Mouse (Mus musculus): ENCODE measurements around the gene Rhot2. TPM values are rescaled to one million over a fixed set of nuclear protein-coding genes. Genes with fewer than 3 reads are reported as not detected.

The Rhot2 gene
- polyA plus RNA-seq, 1 experiment from 2014 or later: 7.1 TPM

DNA sequence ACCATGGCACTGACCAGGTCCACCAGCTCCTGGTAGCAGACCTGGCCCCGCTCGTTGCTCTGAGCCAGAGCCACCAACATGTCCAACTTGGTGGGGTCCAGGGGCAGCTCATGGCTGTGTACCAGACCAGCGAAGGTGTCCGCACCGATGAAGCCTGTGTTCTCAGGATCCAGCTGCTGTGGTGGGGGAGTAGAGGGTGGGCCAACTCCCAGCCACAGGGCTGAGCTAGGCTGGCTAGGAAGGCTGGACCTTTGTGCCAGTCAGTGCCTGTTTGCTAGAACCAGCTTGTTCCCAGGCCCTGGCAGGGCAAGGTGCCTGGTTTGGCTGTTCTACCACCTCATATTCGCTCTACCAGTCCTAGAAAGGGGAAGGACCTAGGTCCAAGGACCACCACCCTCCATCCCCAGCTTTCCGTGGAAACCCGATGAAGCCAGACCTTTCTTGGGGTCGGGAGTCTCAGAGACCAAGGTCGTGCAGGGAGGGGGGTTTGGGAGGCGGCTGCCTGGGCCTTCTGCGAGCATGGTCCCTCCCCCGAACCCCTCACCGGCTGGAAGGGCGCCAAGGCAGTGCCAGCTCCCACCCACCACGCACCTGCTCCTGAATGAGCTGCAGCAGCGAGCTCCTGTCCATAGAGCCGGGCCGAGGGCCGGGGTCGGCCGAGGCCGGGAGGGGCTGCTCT is 8.1 kb downstream of the Rhot2 start:
- Histone ChIP-seq H3K9me3 (replicated peaks; ENCODE audit: control insufficient read depth, low read length) (no peaks in the 10 kb centered on the region), H3K4me2 (ENCODE audit: low read depth, low read length) (peak overlapping the region; percentile 57), H3K4me1 (ENCODE audit: control insufficient read depth, insufficient read depth, low read length) (peaks cover 21% of the 10 kb centered on the region), H3K36me3 (replicated peaks; ENCODE audit: control insufficient read depth, insufficient read depth, low read depth, low read length) (peaks cover 16% of the 10 kb centered on the region), H3K9ac (replicated peaks; ENCODE audit: low read length) (peak overlapping the region; percentile 35), H3K27ac (replicated peaks; ENCODE audit: low read depth, low read length) (no peak overlapping the region), H3K4me3 (ENCODE audit: low read depth, low read length) (peak overlapping the region; percentile 17), H3K27me3 (ENCODE audit: control insufficient read depth, insufficient read depth, low read length) (no peaks in the 10 kb centered on the region)
- WGBS: 26% methylated on average over 22 of the region's 23 CpGs
- no peak for ATAC-seq (replicated peaks; ENCODE audit: insufficient number of reproducible peaks, low FRiP score, low TSS enrichment, low read depth)
- DNase-seq (ENCODE audit: low spot score): no peak

DNA sequence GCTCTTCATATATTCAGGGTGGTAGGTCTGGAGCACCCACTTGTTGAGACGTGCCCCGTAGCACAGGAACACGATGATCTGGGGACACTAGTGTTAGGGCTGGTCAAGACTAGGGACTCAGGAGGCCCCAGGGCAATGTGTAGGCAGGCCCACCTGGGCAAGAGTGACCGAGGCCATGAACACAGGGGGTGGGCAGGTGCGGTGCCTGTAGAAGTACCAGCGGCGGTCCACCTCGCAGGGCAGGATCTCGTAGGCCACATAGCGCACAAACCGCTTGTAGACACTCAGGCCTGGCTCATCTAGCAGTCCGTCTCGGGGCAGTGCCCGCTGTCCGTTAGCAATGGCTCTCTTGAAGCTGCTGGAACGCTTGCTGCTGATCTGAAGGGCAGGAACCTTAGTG is 8.8 kb downstream of the Rhot2 start:
- H3K36me3 ChIP-seq (replicated peaks; ENCODE audit: control insufficient read depth, insufficient read depth, low read depth, low read length): peaks cover 11% of the 10 kb centered on the region
- H3K9me3 ChIP-seq (replicated peaks; ENCODE audit: control insufficient read depth, low read length): no peaks in the 10 kb centered on the region
- no peaks in the 10 kb centered on the region for H3K27me3 ChIP-seq (ENCODE audit: control insufficient read depth, insufficient read depth, low read length)
- H3K9ac ChIP-seq (replicated peaks; ENCODE audit: low read length): no peak overlapping the region; the same call in 1 of the 2 replicates
- ATAC-seq (replicated peaks; ENCODE audit: insufficient number of reproducible peaks, low FRiP score, low TSS enrichment, low read depth) (no peak), DNase-seq (ENCODE audit: low spot score) (no peak)
- 91% methylated on average over 16 of the region's 16 CpGs for WGBS
- no peak overlapping the region for H3K4me3 ChIP-seq (ENCODE audit: low read depth, low read length)
- H3K4me2 ChIP-seq (ENCODE audit: low read depth, low read length): no peak overlapping the region
- peaks cover 25% of the 10 kb centered on the region for H3K4me1 ChIP-seq (ENCODE audit: control insufficient read depth, insufficient read depth, low read length)
- no peak overlapping the region for H3K27ac ChIP-seq (replicated peaks; ENCODE audit: low read depth, low read length)

DNA sequence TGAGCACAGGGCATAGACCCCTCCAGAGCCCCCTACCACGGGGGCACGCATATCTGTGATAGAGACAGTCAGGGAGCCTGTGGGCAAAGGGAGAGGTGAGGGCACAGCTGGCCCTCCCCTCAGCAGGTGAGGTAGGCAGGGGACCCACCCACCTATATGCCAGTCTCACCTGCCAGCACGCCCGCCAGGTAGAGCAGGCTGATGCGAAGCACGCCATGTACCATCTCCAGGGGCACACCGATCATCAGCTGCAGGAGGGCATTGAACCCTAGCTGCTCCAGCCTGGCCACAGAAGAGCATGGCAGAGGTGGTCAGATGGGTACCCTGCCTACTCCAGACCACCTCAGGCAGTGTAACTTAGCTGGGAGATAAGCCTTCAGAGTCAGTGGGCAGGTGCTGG is 9.3 kb downstream of the Rhot2 start:
- Histone ChIP-seq H3K4me2 (ENCODE audit: low read depth, low read length) (no peak overlapping the region), H3K36me3 (replicated peaks; ENCODE audit: control insufficient read depth, insufficient read depth, low read depth, low read length) (peaks cover 8% of the 10 kb centered on the region), H3K4me3 (ENCODE audit: low read depth, low read length) (no peak overlapping the region), H3K4me1 (ENCODE audit: control insufficient read depth, insufficient read depth, low read length) (peaks cover 25% of the 10 kb centered on the region), H3K27ac (replicated peaks; ENCODE audit: low read depth, low read length) (no peak overlapping the region), H3K27me3 (ENCODE audit: control insufficient read depth, insufficient read depth, low read length) (no peaks in the 10 kb centered on the region), H3K9me3 (replicated peaks; ENCODE audit: control insufficient read depth, low read length) (no peaks in the 10 kb centered on the region), H3K9ac (replicated peaks; ENCODE audit: low read length) (peak overlapping the region; percentile 9; the same call in 1 of the 2 replicates)
- ATAC-seq (replicated peaks; ENCODE audit: insufficient number of reproducible peaks, low FRiP score, low TSS enrichment, low read depth) (no peak), DNase-seq (ENCODE audit: low spot score) (no peak)
- WGBS: 94% methylated on average over 7 of the region's 7 CpGs

DNA sequence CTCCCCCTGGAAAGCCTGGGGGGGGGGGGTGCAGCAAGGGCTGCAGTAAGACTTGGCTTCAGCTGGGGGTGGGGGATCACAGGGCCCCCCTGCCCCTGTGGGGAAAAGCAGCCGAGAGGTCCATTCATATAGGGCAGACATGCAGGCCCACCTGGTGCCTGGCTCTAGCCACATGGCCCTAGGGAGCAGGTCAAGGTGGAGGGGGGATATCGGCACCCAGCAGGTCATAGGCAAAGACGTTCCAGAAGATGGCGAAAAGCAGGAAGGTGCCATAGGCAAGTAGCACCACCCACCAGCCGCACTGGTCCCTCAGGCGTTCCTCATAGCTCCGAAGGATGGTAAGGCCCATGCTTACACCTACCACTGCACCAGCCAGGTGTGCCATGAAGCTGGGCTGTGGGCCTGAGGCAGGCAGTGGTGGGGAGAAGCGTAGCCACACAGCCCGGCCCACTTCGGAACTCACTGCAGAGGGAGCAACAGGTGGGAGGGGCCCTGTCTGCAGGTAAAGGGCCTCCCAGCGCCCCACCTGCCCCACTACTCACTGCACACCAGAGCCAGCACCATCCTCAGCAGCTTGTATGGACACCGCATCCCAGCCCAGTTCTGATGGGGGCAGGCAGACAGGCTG is 9.9 kb downstream of the Rhot2 start:
- Histone ChIP-seq H3K4me2 (ENCODE audit: low read depth, low read length) (peak overlapping the region; percentile 75), H3K9me3 (replicated peaks; ENCODE audit: control insufficient read depth, low read length) (no peaks in the 10 kb centered on the region), H3K27me3 (ENCODE audit: control insufficient read depth, insufficient read depth, low read length) (no peaks in the 10 kb centered on the region), H3K4me3 (ENCODE audit: low read depth, low read length) (peak overlapping the region; percentile 89), H3K4me1 (ENCODE audit: control insufficient read depth, insufficient read depth, low read length) (peaks cover 28% of the 10 kb centered on the region), H3K27ac (replicated peaks; ENCODE audit: low read depth, low read length) (no peak overlapping the region), H3K36me3 (replicated peaks; ENCODE audit: control insufficient read depth, insufficient read depth, low read depth, low read length) (peaks cover 6% of the 10 kb centered on the region), H3K9ac (replicated peaks; ENCODE audit: low read length) (peak overlapping the region; percentile 87)
- DNase-seq (ENCODE audit: low spot score) (no peak), ATAC-seq (replicated peaks; ENCODE audit: insufficient number of reproducible peaks, low FRiP score, low TSS enrichment, low read depth) (no peak)
- 87% methylated on average over 11 of the region's 12 CpGs for WGBS

DNA sequence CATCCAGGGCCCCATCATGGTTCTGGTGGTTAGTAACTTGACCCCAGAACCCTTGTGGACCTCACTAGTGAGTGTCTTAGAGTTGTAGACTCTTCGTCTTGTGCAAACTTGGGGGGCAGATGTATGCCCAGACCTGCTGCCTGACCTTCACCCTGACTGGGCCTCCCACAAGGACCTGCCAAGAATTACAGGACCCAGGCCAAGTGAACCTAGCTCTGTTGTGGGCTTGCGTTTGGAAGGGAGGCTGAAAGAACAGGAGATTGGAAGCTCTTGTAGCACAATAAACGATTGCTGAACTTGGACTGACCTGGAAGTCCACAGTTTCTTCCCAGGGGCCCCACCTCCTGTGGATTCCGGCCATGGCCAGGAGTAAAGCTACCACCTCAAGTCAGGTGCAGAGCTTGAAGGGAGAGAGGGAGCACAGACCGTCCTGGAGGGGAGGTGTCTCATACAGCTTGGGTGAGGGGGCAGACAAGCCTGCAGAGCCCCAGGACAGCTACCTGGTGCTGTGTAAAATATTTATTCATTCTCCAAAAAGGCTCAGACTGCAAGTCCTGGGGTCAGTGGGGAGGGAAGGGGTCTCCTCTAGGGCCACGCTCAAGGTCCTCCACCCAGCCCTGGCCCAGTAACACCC is 10.6 kb downstream of the Rhot2 start:
- Histone ChIP-seq H3K27me3 (ENCODE audit: control insufficient read depth, insufficient read depth, low read length) (no peaks in the 10 kb centered on the region), H3K36me3 (replicated peaks; ENCODE audit: control insufficient read depth, insufficient read depth, low read depth, low read length) (peaks cover 4% of the 10 kb centered on the region), H3K4me1 (ENCODE audit: control insufficient read depth, insufficient read depth, low read length) (peaks cover 28% of the 10 kb centered on the region), H3K27ac (replicated peaks; ENCODE audit: low read depth, low read length) (peak overlapping the region; percentile 89; the same call in 1 of the 2 replicates), H3K4me3 (ENCODE audit: low read depth, low read length) (peak overlapping the region; percentile 89), H3K9ac (replicated peaks; ENCODE audit: low read length) (peak overlapping the region; percentile 87), H3K9me3 (replicated peaks; ENCODE audit: control insufficient read depth, low read length) (no peaks in the 10 kb centered on the region), H3K4me2 (ENCODE audit: low read depth, low read length) (peak overlapping the region; percentile 75)
- ATAC-seq (replicated peaks; ENCODE audit: insufficient number of reproducible peaks, low FRiP score, low TSS enrichment, low read depth): no peak
- WGBS: 50% methylated on average over 6 of the region's 6 CpGs
- no peak for DNase-seq (ENCODE audit: low spot score)

DNA sequence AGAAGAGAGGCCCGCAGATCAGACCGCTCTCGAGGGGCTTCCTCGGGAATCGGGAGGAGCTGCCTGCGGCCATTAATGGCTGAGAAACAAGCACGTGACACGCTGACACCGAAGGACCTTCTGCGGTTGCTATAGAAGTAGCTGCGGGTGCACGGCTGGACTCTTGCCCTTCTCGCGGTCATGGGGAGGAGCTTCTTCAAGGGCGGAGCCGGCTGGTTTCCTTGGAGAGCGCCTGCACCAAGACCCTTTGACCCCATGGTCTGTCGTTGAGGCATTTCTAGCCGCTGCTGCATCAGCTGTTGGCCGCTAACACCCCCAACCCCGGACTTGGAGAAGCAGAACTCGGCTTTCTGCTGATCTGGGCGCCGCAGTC is 11.4 kb downstream of the Rhot2 start, which contains the start of gene Stub1:
Gene Stub1 (minus strand): TSS at position 114 of the 373 bp plus-strand sequence.
- peaks cover 30% of the 10 kb centered on the region for H3K4me1 ChIP-seq (ENCODE audit: control insufficient read depth, insufficient read depth, low read length)
- H3K4me3 ChIP-seq (ENCODE audit: low read depth, low read length): peak within 1 kb of the TSS; percentile 89
- ATAC-seq (replicated peaks; ENCODE audit: insufficient number of reproducible peaks, low FRiP score, low TSS enrichment, low read depth) (no peak; the same call in 1 of the 2 replicates), DNase-seq (ENCODE audit: low spot score) (peak; percentile 87)
- no peaks in the 10 kb centered on the region for H3K9me3 ChIP-seq (replicated peaks; ENCODE audit: control insufficient read depth, low read length)
- H3K4me2 ChIP-seq (ENCODE audit: low read depth, low read length): peak within 1 kb of the TSS; percentile 75
- under 1% methylated on average over 24 of the region's 24 CpGs for WGBS
- H3K9ac ChIP-seq (replicated peaks; ENCODE audit: low read length): peak within 1 kb of the TSS; percentile 87
- no peaks in the 10 kb centered on the region for H3K27me3 ChIP-seq (ENCODE audit: control insufficient read depth, insufficient read depth, low read length)
- H3K36me3 ChIP-seq (replicated peaks; ENCODE audit: control insufficient read depth, insufficient read depth, low read depth, low read length): peaks cover 2% of the 10 kb centered on the region
- H3K27ac ChIP-seq (replicated peaks; ENCODE audit: low read depth, low read length): peak within 1 kb of the TSS; percentile 89

DNA sequence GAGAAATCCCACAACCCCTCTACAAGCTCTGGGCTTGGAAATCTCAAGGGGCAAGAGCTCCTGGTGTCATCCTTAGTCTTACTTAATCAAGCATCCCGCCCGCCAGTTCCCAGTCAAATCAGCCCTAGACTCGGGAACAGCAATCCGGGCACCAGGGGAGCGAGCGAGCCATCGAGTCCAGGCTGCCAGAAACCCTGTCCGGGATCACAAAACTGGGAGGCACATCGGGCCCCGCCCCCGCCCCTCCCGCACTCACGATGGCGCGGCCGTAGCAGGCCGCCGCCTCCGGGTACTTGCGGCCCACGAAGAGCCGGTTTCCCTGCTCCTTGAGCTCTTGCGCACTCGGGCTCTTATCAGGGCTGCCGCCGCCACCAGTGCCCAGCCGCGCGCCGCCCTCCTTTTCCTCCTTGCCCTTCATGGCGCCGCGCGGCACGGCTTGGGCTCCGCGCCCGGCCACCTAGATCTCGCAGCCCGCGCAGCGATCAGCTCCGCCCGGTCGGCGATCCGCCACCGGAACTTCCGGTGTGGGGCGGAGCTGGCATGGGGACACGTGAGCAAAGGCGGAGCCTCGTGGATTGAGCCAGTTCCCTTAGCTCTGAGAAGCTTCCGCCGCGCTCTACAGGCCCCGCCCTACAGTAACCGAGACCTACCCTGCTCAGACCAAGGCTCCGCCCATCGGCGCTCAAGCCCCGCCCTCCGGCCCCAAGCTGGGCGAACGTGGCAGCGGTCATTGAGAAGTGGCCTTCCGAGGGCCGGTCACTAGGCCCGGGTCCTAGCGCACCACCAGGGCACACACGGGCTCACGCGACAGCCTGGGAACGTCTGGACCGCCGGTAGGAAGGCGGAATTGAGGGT is 12.0 kb downstream of the Rhot2 start:
- Histone ChIP-seq H3K27ac (replicated peaks; ENCODE audit: low read depth, low read length) (peak overlapping the region; percentile 89), H3K4me1 (ENCODE audit: control insufficient read depth, insufficient read depth, low read length) (peaks cover 31% of the 10 kb centered on the region), H3K27me3 (ENCODE audit: control insufficient read depth, insufficient read depth, low read length) (no peaks in the 10 kb centered on the region), H3K4me3 (ENCODE audit: low read depth, low read length) (peak overlapping the region; percentile 89), H3K9me3 (replicated peaks; ENCODE audit: control insufficient read depth, low read length) (no peaks in the 10 kb centered on the region), H3K4me2 (ENCODE audit: low read depth, low read length) (peak overlapping the region; percentile 75), H3K9ac (replicated peaks; ENCODE audit: low read length) (peak overlapping the region; percentile 87), H3K36me3 (replicated peaks; ENCODE audit: control insufficient read depth, insufficient read depth, low read depth, low read length) (peaks cover 2% of the 10 kb centered on the region)
- under 1% methylated on average over 73 of the region's 77 CpGs for WGBS
- peak; percentile 99 for DNase-seq (ENCODE audit: low spot score)
- ATAC-seq (replicated peaks; ENCODE audit: insufficient number of reproducible peaks, low FRiP score, low TSS enrichment, low read depth): peak; percentile 83
